In genomic region chr5:117413507-117414501, GRCm38 (mm10) we compare ENCODE assay signal across 8 mouse cellular contexts. TPM values are rescaled to one million over a fixed set of nuclear protein-coding genes. Genes with fewer than 3 reads are reported as not detected.
A peak's percentile ranks its signal among the peaks of the same experiment; 100 is the strongest.
DNase-seq lines count a peak whose midpoint lies in the region; ATAC-seq and TF ChIP-seq lines count a peak whose summit lies in the region.

TSS of gene Ksr2 (plus strand) at chr5:117414000.

- TF ChIP-seq RAD21 in CH12.LX (IDR thresholded peaks at IDR 0.05; ENCODE audit: low read depth, low read length) = no peak

- TF ChIP-seq EP300 in CH12.LX (IDR thresholded peaks at IDR 0.05; ENCODE audit: low read length) = no peak

- peaks cover 0 to 4% of the 10 kb centered on the region in 2 experiments for H3K36me3 ChIP-seq in CH12.LX (replicated peaks in 1 of 2; ENCODE audit: control insufficient read depth in 1 of 2, insufficient read depth in 1 of 2, low read length in 1 of 2)
- H3K36me3 ChIP-seq in embryonic facial prominence, embryonic 11.5 days (replicated peaks; ENCODE audit: control insufficient read depth, insufficient read depth, low read depth, low read length) = no peaks in the 10 kb centered on the region
- H3K36me3 ChIP-seq in hindbrain, embryonic 11.5 days (ENCODE audit: control insufficient read depth, insufficient read depth, low read length) = no peaks in the 10 kb centered on the region
- H3K36me3 ChIP-seq in lung, embryonic 14.5 days (ENCODE audit: insufficient read depth) = no peaks in the 10 kb centered on the region

- H3K27ac ChIP-seq in CH12.LX (ENCODE audit: insufficient read depth, low read depth) = peak within 1 kb of the TSS; percentile 81
- peak within 1 kb of the TSS; percentile 47; the same call in 1 of the 2 replicates for H3K27ac ChIP-seq in embryonic facial prominence, embryonic 11.5 days (replicated peaks; ENCODE audit: low read depth, low read length)
- peak within 1 kb of the TSS; percentile 96 for H3K27ac ChIP-seq in hindbrain, embryonic 11.5 days (ENCODE audit: low read depth, low read length)
- peak within 1 kb of the TSS; percentile 54; the same call in 1 of the 2 replicates for H3K27ac ChIP-seq in lung, embryonic 14.5 days (ENCODE audit: low read depth)

- ATAC-seq in embryonic facial prominence, embryonic 11.5 days (replicated peaks; ENCODE audit: insufficient number of reproducible peaks, low FRiP score, low TSS enrichment, low read depth) = peak; percentile 79
- peak; percentile 90 for ATAC-seq in hindbrain, embryonic 11.5 days (ENCODE audit: low FRiP score)
- peak; percentile 89 for ATAC-seq in lung, embryonic 14.5 days (ENCODE audit: insufficient read depth)

- no peaks in the 10 kb centered on the region for H3K9me3 ChIP-seq in CH12.LX (replicated peaks; ENCODE audit: low read length)
- no peaks in the 10 kb centered on the region; the same call in 1 of the 2 replicates for H3K9me3 ChIP-seq in embryonic facial prominence, embryonic 11.5 days (replicated peaks; ENCODE audit: control insufficient read depth, low read length)
- no peaks in the 10 kb centered on the region for H3K9me3 ChIP-seq in hindbrain, embryonic 11.5 days (ENCODE audit: control insufficient read depth, low read length)
- H3K9me3 ChIP-seq in lung, embryonic 14.5 days (ENCODE audit: low read depth, low read length) = no peaks in the 10 kb centered on the region

- peak within 1 kb of the TSS; percentile 49 for H3K9ac ChIP-seq in CH12.LX (ENCODE audit: insufficient read depth, low read depth)
- peak within 1 kb of the TSS; percentile 56 for H3K9ac ChIP-seq in embryonic facial prominence, embryonic 11.5 days (replicated peaks; ENCODE audit: low read length)
- H3K9ac ChIP-seq in hindbrain, embryonic 11.5 days (ENCODE audit: low read depth, low read length) = peak within 1 kb of the TSS; percentile 74
- H3K9ac ChIP-seq in lung, embryonic 14.5 days = peak within 1 kb of the TSS; percentile 17

- peak; percentile 75 for DNase-seq in CH12.LX (ENCODE audit: extremely low read depth)
- peak; percentile 54 for DNase-seq in adrenal gland, postnatal 10 days
- DNase-seq in embryonic facial prominence, embryonic 11.5 days (ENCODE audit: low spot score) = peak; percentile 59
- DNase-seq in hindbrain, embryonic 11.5 days (ENCODE audit: low spot score) = peak; percentile 81
- DNase-seq in layer of hippocampus, postnatal 10 days (ENCODE audit: low spot score in 2 of 2) = peak; percentile 75 to 78
- DNase-seq in lung, embryonic 14.5 days = peak; percentile 69
- peak; percentile 89 for DNase-seq in retina, postnatal 1 day
- DNase-seq in urinary bladder, postnatal 4 days (ENCODE audit: low spot score in 2 of 2) = peak; percentile 32 to 62

- H3K27me3 ChIP-seq in CH12.LX (replicated peaks) = peaks cover 6% of the 10 kb centered on the region
- H3K27me3 ChIP-seq in embryonic facial prominence, embryonic 11.5 days (ENCODE audit: control insufficient read depth, insufficient read depth, low read length) = peaks cover 33% of the 10 kb centered on the region
- H3K27me3 ChIP-seq in hindbrain, embryonic 11.5 days (ENCODE audit: control insufficient read depth, insufficient read depth, low read length) = peaks cover 3% of the 10 kb centered on the region
- peaks cover 42% of the 10 kb centered on the region for H3K27me3 ChIP-seq in lung, embryonic 14.5 days (ENCODE audit: insufficient read depth, low read length)

- in situ Hi-C loops in CH12.LX (cut with MboI; ENCODE audit: low pct_ligation_motif_present, low pct_unique_long_range_greater_than_20kb, low sequenced_read_pairs) = no loop called here

- no peaks in the 10 kb centered on the region; the same call in 1 of the 2 replicates for H3K79me2 ChIP-seq in CH12.LX (replicated peaks; ENCODE audit: control insufficient read depth, extremely low read depth, insufficient read depth, poor library complexity, severe bottlenecking)

- no peak for TF ChIP-seq CTCF in CH12.LX (conservative IDR thresholded peaks at IDR 0.05 in 1 of 2, IDR thresholded peaks at IDR 0.05 in 1 of 2; ENCODE audit: low read depth in 2 of 2, low read length in 2 of 2)
- no peak for TF ChIP-seq CTCF in lung, embryonic 14.5 days (IDR thresholded peaks at IDR 0.05; ENCODE audit: low read depth)

- H3K4me3 ChIP-seq in CH12.LX (replicated peaks in 1 of 3; ENCODE audit: low read depth in 2 of 3, low read length in 2 of 3, poor library complexity in 1 of 3) = peak within 1 kb of the TSS; percentile 62 to 79 (median 69)
- peak within 1 kb of the TSS; percentile 60 for H3K4me3 ChIP-seq in embryonic facial prominence, embryonic 11.5 days (ENCODE audit: low read depth, low read length)
- H3K4me3 ChIP-seq in hindbrain, embryonic 11.5 days (ENCODE audit: low read depth, low read length) = peak within 1 kb of the TSS; percentile 59
- H3K4me3 ChIP-seq in lung, embryonic 14.5 days (ENCODE audit: low read depth, low read length) = peak within 1 kb of the TSS; percentile 53

- peaks cover 0 to 25% of the 10 kb centered on the region in 2 experiments; a peak in 2 of 4 replicates for H3K4me1 ChIP-seq in CH12.LX (ENCODE audit: control insufficient read depth in 1 of 2, insufficient read depth in 2 of 2)
- H3K4me1 ChIP-seq in embryonic facial prominence, embryonic 11.5 days (ENCODE audit: control insufficient read depth, insufficient read depth, low read length) = no peaks in the 10 kb centered on the region; the same call in 1 of the 2 replicates
- H3K4me1 ChIP-seq in hindbrain, embryonic 11.5 days (replicated peaks; ENCODE audit: control insufficient read depth, insufficient read depth, low read length) = peaks cover 3% of the 10 kb centered on the region; the same call in 1 of the 2 replicates
- no peaks in the 10 kb centered on the region for H3K4me1 ChIP-seq in lung, embryonic 14.5 days (ENCODE audit: insufficient read depth)

- under 1% methylated on average over 81 of the region's 89 CpGs for WGBS in embryonic facial prominence, embryonic 11.5 days
- WGBS in hindbrain, embryonic 11.5 days = under 1% methylated on average over 89 of the region's 89 CpGs
- WGBS in lung, embryonic 14.5 days = under 1% methylated on average over 89 of the region's 89 CpGs

- H3K4me2 ChIP-seq in CH12.LX (ENCODE audit: insufficient read depth, low read depth, poor library complexity, severe bottlenecking) = peak within 1 kb of the TSS; percentile 79
- H3K4me2 ChIP-seq in embryonic facial prominence, embryonic 11.5 days (ENCODE audit: low read depth, low read length) = peak within 1 kb of the TSS; percentile 98
- peak within 1 kb of the TSS; percentile 91 for H3K4me2 ChIP-seq in hindbrain, embryonic 11.5 days (replicated peaks; ENCODE audit: low read depth, low read length)
- peak within 1 kb of the TSS; percentile 78 for H3K4me2 ChIP-seq in lung, embryonic 14.5 days

- peak; percentile 81 for TF ChIP-seq POLR2A in CH12.LX (IDR thresholded peaks at IDR 0.05; ENCODE audit: low read depth, low read length)

- dilution Hi-C loops in CH12.LX (cut with MboI; ENCODE audit: extremely low pct_ligation_motif_present, extremely low pct_unique_long_range_greater_than_20kb, low sequenced_read_pairs) = no loop called here

TF ChIP-seq in CH12.LX, 34 proteins besides CTCF, POLR2A, EP300 and RAD21:
- peak; percentile 66 for TF ChIP-seq MXI1 (IDR thresholded peaks at IDR 0.05; ENCODE audit: low read depth, low read length)
- no peak for TF ChIP-seq E2F4 (IDR thresholded peaks at IDR 0.05; ENCODE audit: insufficient replicate concordance, low read depth, low read length)
- TF ChIP-seq SIN3A (IDR thresholded peaks at IDR 0.05; ENCODE audit: low read length) = no peak; the same call in 1 of the 2 replicates
- peak; percentile 78 for TF ChIP-seq NELFE (IDR thresholded peaks at IDR 0.05; ENCODE audit: low read depth, low read length)
- TF ChIP-seq UBTF (IDR thresholded peaks at IDR 0.05; ENCODE audit: low read depth, low read length) = 0 out of 2 replicates have a peak, but pooled peaks have one; percentile 55
- TF ChIP-seq TCF12 (IDR thresholded peaks at IDR 0.05; ENCODE audit: low read depth, low read length) = peak; percentile 88
- 0 out of 2 replicates have a peak, but pooled peaks have one; percentile 25 for TF ChIP-seq KAT2A (IDR thresholded peaks at IDR 0.05; ENCODE audit: insufficient replicate concordance, low read length)
- 0 out of 2 replicates have a peak, but pooled peaks have one; percentile 16 for TF ChIP-seq MAX (IDR thresholded peaks at IDR 0.05; ENCODE audit: low read length)
- TF ChIP-seq PAX5 (IDR thresholded peaks at IDR 0.05; ENCODE audit: low read length) = no peak
- TF ChIP-seq BHLHE40 (IDR thresholded peaks at IDR 0.05; ENCODE audit: low read depth, low read length) = peak; percentile 68; the same call in 1 of the 2 replicates
- TF ChIP-seq NRF1 (IDR thresholded peaks at IDR 0.05; ENCODE audit: low read depth, low read length) = peak; percentile 75
- no peak for TF ChIP-seq ETS1 (conservative IDR thresholded peaks at IDR 0.05; ENCODE audit: low read depth, low read length)
- no peak; the same call in 1 of the 2 replicates for TF ChIP-seq IRF4 (IDR thresholded peaks at IDR 0.05; ENCODE audit: low read depth, low read length)
- TF ChIP-seq CHD2 (IDR thresholded peaks at IDR 0.05; ENCODE audit: low read length) = peak; percentile 99
- peak; percentile 62; the same call in 1 of the 2 replicates for TF ChIP-seq MAZ (IDR thresholded peaks at IDR 0.05; ENCODE audit: low read depth, low read length)

RNA-seq across cellular contexts. Expression of gene Ksr2, which starts in this region (rescaled TPM):
- total RNA-seq in CH12.LX (2012; rRNA removed) (1.3 and 1.9 TPM in 2 replicates), CH12.LX (2014; rRNA removed) (0.26 and 0.36 TPM in 2 replicates)
- 1.0 and 1.2 TPM in 2 replicates for polyA plus RNA-seq in CH12.LX (2012; ENCODE audit: insufficient read length, low read depth)
- total RNA-seq in adrenal gland, postnatal 10 days (2021) = 1 to 10 TPM; 3.6 to 5.1 TPM
- 0.35 and 0.38 TPM in 2 replicates for polyA plus RNA-seq in embryonic facial prominence, embryonic 11.5 days (2014; fragmentation: Nextera tagmentation; extraction: Ambion mirVana)
- 1.6 and 2.9 TPM in 2 replicates for polyA plus RNA-seq in hindbrain, embryonic 11.5 days (2014; fragmentation: Nextera tagmentation; extraction: Ambion mirVana)
- 10 to 100 TPM; 33.1 to 34.6 TPM for total RNA-seq in layer of hippocampus, postnatal 10 days (2021)
- polyA plus RNA-seq in lung, embryonic 14.5 days (2014; fragmentation: Nextera tagmentation; extraction: Ambion mirVana) = 0.36 and 0.39 TPM in 2 replicates

Comparison
In these comparisons a context has a peak if more than half of its experiments do, and no peak if none do; other contexts are left out.
1. Peak in every context shown above with its lines: DNase-seq, ATAC-seq, H3K4me3 ChIP-seq and H3K27ac ChIP-seq.
2. RNA of gene Ksr2 (total RNA-seq): 33.1 to 34.6 TPM in layer of hippocampus, postnatal 10 days; 3.6 to 5.1 TPM in adrenal gland, postnatal 10 days and 0.26 to 1.9 TPM in CH12.LX; every median in the first group is over 4 times any median in the second.
3. Peak in DNase-seq, ATAC-seq, H3K4me3 ChIP-seq, H3K27ac ChIP-seq, H3K9ac ChIP-seq and H3K4me2 ChIP-seq in embryonic facial prominence, embryonic 11.5 days; RNA of the gene not detected or under 1 TPM.
4. Peak in DNase-seq, ATAC-seq, H3K4me3 ChIP-seq, H3K27ac ChIP-seq, H3K9ac ChIP-seq and H3K4me2 ChIP-seq in lung, embryonic 14.5 days; RNA of the gene not detected or under 1 TPM.
5. H3K9ac ChIP-seq: peak in every context shown above with its lines; median percentile 74 in hindbrain, embryonic 11.5 days; 56 in embryonic facial prominence, embryonic 11.5 days; 49 in CH12.LX; 17 in lung, embryonic 14.5 days.